Mouse (Mus musculus) heart, postnatal 0 days (tissue): ENCODE measurements around the gene Lrfn2. TPM values are rescaled to one million over a fixed set of nuclear protein-coding genes. Genes with fewer than 3 reads are reported as not detected.

Experiments
- ATAC-seq: fragments of 200-750 bp; cut with Nextera tagmentation; 2 replicates; pipeline ENCODE4 v1.8.0; 2017; ENCODE audit warnings: low read depth, moderate number of reproducible peaks, moderate library complexity; ENCODE audit not compliant: insufficient read depth
- DNase-seq: peaks from one replicate; pipeline ENCODE4 v3.0.0-alpha.2; 2016; ENCODE audit warnings: low spot score
- H3K27ac ChIP-seq: fragments of 300-500 bp; sonication (generic); 2 replicates; pipeline ENCODE4 v1.5.1; 2014; ENCODE audit warnings: low read depth, mild to moderate bottlenecking
- H3K27me3 ChIP-seq: fragments of 300-500 bp; sonication (generic); 2 replicates; pipeline ENCODE4 v1.6.1; 2014; ENCODE audit warnings: low read length, mixed read lengths; ENCODE audit not compliant: control insufficient read depth, insufficient read depth
- H3K36me3 ChIP-seq: fragments of 300-500 bp; sonication (generic); replicated peaks from 2 replicates; pipeline ENCODE4 v1.6.1; 2014; ENCODE audit warnings: low read length, mixed read lengths; ENCODE audit not compliant: control insufficient read depth, insufficient read depth
- H3K4me1 ChIP-seq: fragments of 300-500 bp; sonication (generic); 2 replicates; pipeline ENCODE4 v1.6.1; 2014; ENCODE audit warnings: antibody characterized with exemption; ENCODE audit not compliant: control insufficient read depth, insufficient read depth
- H3K4me2 ChIP-seq: fragments of 300-500 bp; sonication (generic); 2 replicates; pipeline ENCODE4 v1.6.1; 2014; ENCODE audit warnings: low read depth, mild to moderate bottlenecking, low read length, moderate library complexity
- H3K4me3 ChIP-seq: fragments of 300-500 bp; sonication (generic); 2 replicates; pipeline ENCODE4 v1.5.1; 2014; ENCODE audit warnings: low read depth, low read length
- H3K9ac ChIP-seq: fragments of 300-500 bp; sonication (generic); replicated peaks from 2 replicates; pipeline ENCODE4 v1.6.1; 2014; ENCODE audit warnings: low read depth, low read length, mixed read lengths
- H3K9me3 ChIP-seq: fragments of 300-500 bp; sonication (generic); replicated peaks from 2 replicates; pipeline ENCODE4 v1.6.1; 2016; ENCODE audit warnings: low read length; ENCODE audit not compliant: control insufficient read depth
- CTCF ChIP-seq: IDR thresholded peaks from 2 replicates; pipeline ENCODE4 v1.5.1; 2016; ENCODE audit warnings: antibody characterized with exemption, control low read depth, low read depth
- EP300 ChIP-seq: IDR thresholded peaks from 2 replicates; pipeline ENCODE4 v1.6.1; 2016; ENCODE audit warnings: antibody characterized with exemption, low read depth
- WGBS: fragments of 180-500 bp; shearing (Covaris S2); extraction: QIAGEN DNeasy Blood & Tissue Kit; methylation state at CpG from one replicate; pipeline ENCODE4 v1.1.7; 2014; 5-methylcytosine and 5-hydroxymethylcytosine counted together
- microRNA-seq: library from miRNA; unstranded; fragments of <30 nt; microRNA quantifications from one replicate; pipeline ENCODE4, GENCODE M21; 2016
- polyA plus RNA-seq: library from polyadenylated mRNA; unstranded; fragments of >200 nt; fragmentation: Nextera tagmentation; extraction: Ambion mirVana; gene quantifications from 2 replicates; pipeline ENCODE4 v1.2.1, GENCODE M21; 2015
- total RNA-seq: library from RNA; depleted of rRNA; stranded (reverse); fragments of >200 nt; gene quantifications from 2 replicates; pipeline ENCODE4 v1.2.3, GENCODE M21; 2014; ENCODE audit warnings: low replicate concordance

Lrfn2 gene
- total and polyA plus RNA-seq, 2 experiments from 2014 or later, result 0.04 TPM; not detected in 1

DNA sequence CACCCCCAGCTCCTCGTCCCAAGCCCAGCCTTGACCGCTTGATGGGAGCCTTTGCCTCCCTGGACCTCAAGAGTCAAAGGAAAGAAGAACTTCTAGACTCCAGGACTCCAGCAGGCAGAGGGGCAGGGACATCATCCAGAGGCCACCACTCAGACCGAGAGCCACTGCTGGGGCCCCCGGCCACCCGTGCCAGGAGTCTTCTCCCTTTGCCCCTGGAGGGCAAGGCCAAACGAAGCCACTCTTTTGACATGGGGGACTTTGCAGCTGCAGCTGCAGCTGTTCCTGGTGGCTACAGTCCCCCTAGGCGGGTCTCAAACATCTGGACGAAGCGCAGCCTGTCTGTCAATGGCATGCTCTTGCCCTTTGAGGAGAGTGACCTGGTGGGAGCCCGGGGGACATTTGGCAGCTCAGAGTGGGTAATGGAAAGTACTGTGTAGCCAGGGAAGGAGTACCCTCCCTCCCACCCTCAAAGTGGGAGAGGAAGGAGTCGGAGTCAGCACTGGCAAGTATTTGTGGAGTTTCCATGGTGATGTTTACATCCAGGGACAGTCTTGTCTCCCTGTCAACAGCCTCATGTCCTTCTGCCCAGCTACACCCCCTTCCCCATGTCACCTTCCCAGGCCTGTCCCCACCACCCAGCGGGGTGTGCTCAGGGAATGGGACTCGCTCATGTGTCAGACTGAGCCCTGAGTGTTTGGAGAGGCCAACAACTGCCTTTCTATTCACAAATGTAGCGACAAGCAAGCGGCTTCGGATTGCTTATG, 164.8 kb downstream of the Lrfn2 start:
- Histone ChIP-seq H3K4me2 (no peak overlapping the region), H3K4me1 (no peaks in the 10 kb centered on the region), H3K36me3 (no peaks in the 10 kb centered on the region), H3K27ac (no peak overlapping the region), H3K4me3 (no peak overlapping the region), H3K9me3 (no peaks in the 10 kb centered on the region), H3K9ac (no peak overlapping the region), H3K27me3 (peaks cover 35% of the 10 kb centered on the region)
- TF ChIP-seq EP300 (no peak), CTCF (no peak)
- DNase-seq (no peak), ATAC-seq (no peak)
- 67% methylated on average over 16 of the region's 16 CpGs for WGBS

DNA sequence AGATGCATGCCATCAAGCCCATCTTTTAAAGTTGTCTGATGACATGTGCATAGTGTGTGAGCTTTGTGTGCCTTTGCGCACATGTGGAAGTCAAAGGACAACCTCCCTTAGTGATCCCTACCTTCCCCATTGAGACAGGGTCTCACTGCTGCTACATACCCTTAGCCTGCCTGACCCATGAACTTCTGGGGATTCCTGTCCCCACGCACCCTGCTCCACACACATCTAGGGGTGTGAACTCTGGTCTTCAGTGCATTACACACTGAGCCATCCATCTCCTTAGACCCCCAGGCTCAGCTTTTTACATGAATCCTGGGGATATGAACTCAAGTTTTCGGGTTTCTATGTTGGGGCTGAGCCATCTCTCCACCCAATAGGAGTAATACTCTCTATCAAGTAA, 179.2 kb downstream of the Lrfn2 start:
- ATAC-seq (no peak), DNase-seq (no peak)
- H3K27ac ChIP-seq, result no peak overlapping the region
- no peaks in the 10 kb centered on the region for H3K9me3 ChIP-seq
- H3K36me3 ChIP-seq, result no peaks in the 10 kb centered on the region
- no peaks in the 10 kb centered on the region for H3K27me3 ChIP-seq
- no peak overlapping the region for H3K4me3 ChIP-seq
- TF ChIP-seq EP300 (no peak), CTCF (no peak)
- H3K4me2 ChIP-seq, result no peak overlapping the region
- H3K4me1 ChIP-seq, result no peaks in the 10 kb centered on the region
- 69% methylated on average over 3 of the region's 3 CpGs for WGBS
- H3K9ac ChIP-seq, result no peak overlapping the region

DNA sequence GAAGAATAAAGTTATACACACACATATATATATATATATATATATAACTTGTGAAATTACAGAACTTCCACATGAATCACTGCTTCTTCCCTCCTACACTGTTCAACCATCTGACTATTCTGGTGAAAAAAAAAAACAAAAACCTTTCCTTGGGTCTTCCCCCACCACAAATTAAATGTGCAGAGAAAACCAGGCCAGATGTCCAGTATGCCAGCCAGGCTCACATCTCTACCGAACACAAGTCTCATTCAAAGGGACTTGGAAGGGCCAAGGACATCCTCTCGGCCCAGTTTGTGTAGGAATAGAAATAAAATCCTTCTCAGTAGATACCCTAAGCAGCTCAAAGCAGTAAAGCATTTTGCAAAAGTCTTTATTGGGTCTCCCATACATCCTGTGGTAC, 179.7 kb downstream of the Lrfn2 start:
- ATAC-seq, result no peak
- 80% methylated on average over 2 of the region's 2 CpGs for WGBS
- Histone ChIP-seq H3K9me3 (no peaks in the 10 kb centered on the region), H3K27ac (no peak overlapping the region), H3K4me2 (no peak overlapping the region), H3K36me3 (no peaks in the 10 kb centered on the region), H3K4me1 (no peaks in the 10 kb centered on the region), H3K9ac (no peak overlapping the region), H3K27me3 (no peaks in the 10 kb centered on the region), H3K4me3 (no peak overlapping the region)
- no peak for DNase-seq
- TF ChIP-seq CTCF (no peak), EP300 (no peak)

DNA sequence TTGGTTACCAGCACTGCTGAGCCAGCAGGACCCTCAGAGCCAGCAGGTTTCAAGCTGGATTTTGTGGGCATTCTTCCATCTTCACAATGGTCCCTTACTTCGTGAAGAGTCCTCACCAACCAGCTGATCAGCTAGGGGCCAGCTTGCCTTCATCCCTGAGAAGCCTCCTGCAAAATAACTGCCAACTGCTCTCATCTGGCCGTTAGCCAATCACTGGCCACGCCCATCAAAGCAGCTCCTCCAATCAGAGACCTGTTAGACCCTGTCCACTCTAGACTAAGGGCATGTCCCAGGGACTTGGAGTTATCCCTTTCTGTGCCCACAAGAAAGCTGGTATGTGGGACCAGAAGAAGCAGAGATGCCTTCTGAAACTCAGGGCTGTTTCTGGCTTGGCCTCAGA, 181.2 kb downstream of the Lrfn2 start:
- Histone ChIP-seq H3K36me3 (no peaks in the 10 kb centered on the region), H3K9me3 (no peaks in the 10 kb centered on the region), H3K9ac (no peak overlapping the region), H3K4me1 (no peaks in the 10 kb centered on the region), H3K4me3 (no peak overlapping the region), H3K4me2 (no peak overlapping the region), H3K27me3 (no peaks in the 10 kb centered on the region), H3K27ac (no peak overlapping the region)
- DNase-seq (no peak), ATAC-seq (no peak)
- WGBS, result 41% methylated on average over 3 of the region's 3 CpGs
- TF ChIP-seq CTCF (no peak), EP300 (no peak)

DNA sequence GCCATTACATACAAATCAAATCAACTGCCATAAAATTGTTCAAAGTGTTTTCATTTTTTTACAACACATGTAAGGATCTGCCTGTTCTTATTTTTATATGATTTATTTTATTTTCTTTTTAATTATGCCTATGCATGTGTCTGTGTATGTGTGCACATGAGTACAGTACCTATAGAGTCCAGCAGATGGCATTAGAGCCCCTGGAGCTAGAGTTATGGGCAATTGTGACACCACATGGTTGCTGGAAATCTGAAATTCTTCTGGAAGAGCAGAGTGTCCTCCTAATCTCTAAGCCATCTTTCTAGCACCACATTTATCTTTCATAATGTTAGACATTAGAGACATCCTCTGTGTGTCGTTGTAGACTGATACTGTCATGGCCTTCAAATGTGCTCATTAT, 192.0 kb downstream of the Lrfn2 start:
- 83% methylated on average over 1 of the region's 1 CpGs for WGBS
- H3K4me3 ChIP-seq, result no peak overlapping the region

DNA sequence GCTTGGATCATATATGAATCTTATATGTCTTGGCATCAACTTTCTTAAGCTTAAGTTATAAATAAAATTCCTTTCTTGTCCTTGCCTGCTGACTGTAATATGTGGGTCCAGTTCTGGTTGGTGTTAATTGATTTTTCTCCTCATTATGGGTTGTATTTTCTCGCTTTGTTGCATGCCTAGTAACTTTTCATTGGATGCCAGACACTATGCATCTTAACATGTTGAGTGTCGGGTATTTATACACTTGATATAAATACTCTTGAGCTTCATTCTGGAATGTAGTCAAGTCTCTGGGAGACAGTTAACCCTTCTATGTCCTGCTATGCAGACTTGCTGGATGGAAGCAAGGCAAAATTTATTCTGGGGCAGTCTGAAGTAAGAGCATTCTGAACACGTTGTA, 192.5 kb downstream of the Lrfn2 start:
- Histone ChIP-seq H3K9me3 (no peaks in the 10 kb centered on the region; the same call in 1 of the 2 replicates), H3K36me3 (no peaks in the 10 kb centered on the region), H3K4me3 (no peak overlapping the region), H3K4me2 (no peak overlapping the region), H3K27me3 (no peaks in the 10 kb centered on the region), H3K27ac (no peak overlapping the region), H3K4me1 (no peaks in the 10 kb centered on the region), H3K9ac (no peak overlapping the region)
- WGBS, result 38% methylated on average over 3 of the region's 3 CpGs
- no peak for TF ChIP-seq EP300
- no peak for TF ChIP-seq CTCF
- ATAC-seq, result no peak
- DNase-seq, result no peak

More for the DNA sequence above, 192.0 kb downstream of the Lrfn2 start:
- H3K9me3 ChIP-seq, result no peaks in the 10 kb centered on the region; the same call in 1 of the 2 replicates
- DNase-seq, result no peak
- no peaks in the 10 kb centered on the region for H3K27me3 ChIP-seq
- TF ChIP-seq CTCF (peak; percentile 36; the same call in 1 of the 2 replicates), EP300 (no peak)
- no peak overlapping the region for H3K9ac ChIP-seq
- H3K36me3 ChIP-seq, result no peaks in the 10 kb centered on the region
- no peaks in the 10 kb centered on the region for H3K4me1 ChIP-seq
- no peak overlapping the region for H3K27ac ChIP-seq
- no peak for ATAC-seq
- no peak overlapping the region for H3K4me2 ChIP-seq

Small RNAs within 50 kb of the gene (microRNA-seq; reads per million reads assigned to microRNA genes)
- not detected for gene Gm44304
